Mouse (Mus musculus) left cerebral cortex, postnatal 25 days (tissue): ENCODE data around the gene Brinp1. TPM values are rescaled to one million over a fixed set of nuclear protein-coding genes. Genes with fewer than 3 reads are reported as not detected.
"Not testable (repeated sequence)": the region's sequence is repeated elsewhere in the genome, so short reads cannot be mapped to it uniquely, and the experiment has no call there.

Source experiments
- DNase-seq, 2 experiments: peaks; one replicate each; pipeline ENCODE4 v3.0.0; 2022; ENCODE audit warnings: low spot score in 2 of 2, mixed read lengths in 1 of 2
- intact Hi-C: fragments of 180-260 bp; cut with DNase I; formaldehyde crosslinking; loops from one replicate; pipeline ENCODE4 v1.15.1; 2025
- total RNA-seq, 2 experiments: library from RNA; stranded (reverse); gene quantifications; 2 replicates each; pipeline ENCODE4 v1.2.3; 2021

The Brinp1 gene
- total RNA-seq, 2 experiments from 2014 or later: 261 to 279 TPM

- intact Hi-C loops: loop anchor here (10.0 kb wide), 1 partner anchor 825 kb away; no protein-coding TSS in a partner anchor
- peak in 1 of 2 experiments; percentile 52 for DNase-seq
These were observed 104.5 kb downstream of the Brinp1 start for GRCm38 (mm10) chr4:68849671-68850070.

- intact Hi-C loops: loop anchor here (10.0 kb wide), 1 partner anchor 822 kb away; no protein-coding TSS in a partner anchor
- DNase-seq: no peak
These were observed 107.2 kb downstream of the Brinp1 start for GRCm38 (mm10) chr4:68846976-68847375.

GRCm38 (mm10) chr4:68845964-68846363 lies 108.2 kb downstream of the Brinp1 start:
- intact Hi-C loops: loop anchor here (10.0 kb wide), 1 partner anchor 821 kb away; no protein-coding TSS in a partner anchor
- no peak for DNase-seq

- intact Hi-C loops, DNase-seq: not testable (repeated sequence)
These were observed 140.2 kb downstream of the Brinp1 start for GRCm38 (mm10) chr4:68813997-68814396.

GRCm38 (mm10) chr4:68806502-68806901 lies 147.7 kb downstream of the Brinp1 start:
- intact Hi-C loops: no loop called here
- no peak for DNase-seq

- intact Hi-C loops: no loop called here
- peak; percentile 20 to 84 for DNase-seq
These were observed 152.0 kb downstream of the Brinp1 start for GRCm38 (mm10) chr4:68801923-68802855.

GRCm38 (mm10) chr4:68790003-68790402 lies 164.2 kb downstream of the Brinp1 start:
- intact Hi-C loops: no loop called here
- DNase-seq: no peak

- no peak for DNase-seq
- intact Hi-C loops: no loop called here
These were observed 165.7 kb downstream of the Brinp1 start for GRCm38 (mm10) chr4:68788477-68788999.

GRCm38 (mm10) chr4:68787642-68788041 lies 166.6 kb downstream of the Brinp1 start:
- no peak for DNase-seq
- intact Hi-C loops: no loop called here

GRCm38 (mm10) chr4:68768256-68768655 lies 185.9 kb downstream of the Brinp1 start:
- intact Hi-C loops: loop anchor here (5.0 to 10.0 kb wide), 2 partner anchors 184 to 743 kb away; partner anchors contain the start of gene Brinp1
- DNase-seq: peak in 1 of 2 experiments; percentile 33

- DNase-seq: peak in 1 of 2 experiments; percentile 23
- intact Hi-C loops: loop anchor here (5.0 to 10.0 kb wide), 2 partner anchors 185 to 743 kb away; partner anchors contain the start of gene Brinp1
These were observed 186.8 kb downstream of the Brinp1 start for GRCm38 (mm10) chr4:68767393-68767792.

GRCm38 (mm10) chr4:68765772-68766573 lies 188.2 kb downstream of the Brinp1 start:
- intact Hi-C loops: loop anchor here (5.0 to 10.0 kb wide), 2 partner anchors 186 to 741 kb away; partner anchors contain the start of gene Brinp1

GRCm38 (mm10) chr4:68764937-68765336 lies 189.3 kb downstream of the Brinp1 start:
- peak in 1 of 2 experiments; percentile 28 for DNase-seq
- intact Hi-C loops: loop anchor here (5.0 to 10.0 kb wide), 2 partner anchors 187 to 740 kb away; partner anchors contain the start of gene Brinp1

More at GRCm38 (mm10) chr4:68765772-68766573, 188.2 kb downstream of the Brinp1 start:
- DNase-seq: peak; percentile 45 to 68

- intact Hi-C loops: no loop called here
- DNase-seq: no peak
These were observed 233.2 kb downstream of the Brinp1 start for GRCm38 (mm10) chr4:68720983-68721382.
